Mouse (Mus musculus): ENCODE results near the gene Otud4. TPM values are rescaled to one million over a fixed set of nuclear protein-coding genes. Genes with fewer than 3 reads are reported as not detected.

The Otud4 gene
- polyA plus RNA-seq, 1 experiment: 27.5 TPM

- TF ChIP-seq POLR2A (IDR thresholded peaks at IDR 0.05; ENCODE audit: borderline replicate concordance, control insufficient read depth, low read depth, low read length) (no peak), CTCF (IDR thresholded peaks at IDR 0.05; ENCODE audit: control insufficient read depth, insufficient read depth, low read length) (0 out of 2 replicates have a peak, but pooled peaks have one; percentile 3)
- H3K27ac ChIP-seq (ENCODE audit: control insufficient read depth, insufficient read depth, low read depth, low read length, poor library complexity): no peak overlapping the region
- WGBS: 0% methylated on average over 5 of the region's 5 CpGs
- no peak overlapping the region for H3K4me3 ChIP-seq (replicated peaks; ENCODE audit: control insufficient read depth, low read depth, low read length)
- peaks cover 3% of the 10 kb centered on the region for H3K4me1 ChIP-seq (ENCODE audit: control insufficient read depth, insufficient read depth, low read length)
These were observed 26.5 kb upstream of the Otud4 start for GRCm38 (mm10) chr8:79612965-79613364.

DNA sequence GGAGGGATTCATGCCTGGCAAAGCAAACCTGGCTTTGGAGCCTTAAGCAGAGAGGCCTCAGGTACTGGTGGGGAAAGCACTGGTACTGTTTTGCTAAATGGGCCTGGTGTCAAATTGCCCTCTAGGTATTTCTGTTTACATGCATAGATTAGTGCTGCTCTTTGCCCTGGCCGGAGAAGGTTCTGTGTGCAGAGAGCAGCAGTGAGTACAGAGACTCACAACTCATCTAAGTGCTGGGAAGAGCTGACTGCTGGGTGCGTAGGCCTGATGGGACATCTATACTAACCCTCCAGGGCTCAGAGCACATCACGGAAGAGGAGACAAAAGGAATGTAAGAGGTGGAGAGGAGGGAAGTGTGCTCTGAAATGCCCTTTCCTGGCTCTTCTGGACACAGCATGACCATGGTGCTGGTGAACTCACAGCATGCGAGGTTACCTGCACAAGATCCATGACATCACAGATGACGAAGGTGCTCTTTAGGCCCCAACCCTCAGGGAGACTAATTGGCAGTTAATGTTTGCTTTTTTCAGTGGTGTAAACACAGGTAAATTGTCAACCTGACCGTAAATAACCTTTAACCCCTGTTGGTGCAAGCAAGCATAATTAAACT, 23.6 kb upstream of the Otud4 start:
- Histone ChIP-seq H3K27ac (ENCODE audit: control insufficient read depth, insufficient read depth, low read depth, low read length, poor library complexity) (no peak overlapping the region), H3K4me1 (ENCODE audit: control insufficient read depth, insufficient read depth, low read length) (peaks cover 3% of the 10 kb centered on the region), H3K4me3 (replicated peaks; ENCODE audit: control insufficient read depth, low read depth, low read length) (no peak overlapping the region)
- WGBS: 86% methylated on average over 6 of the region's 6 CpGs
- TF ChIP-seq POLR2A (IDR thresholded peaks at IDR 0.05; ENCODE audit: borderline replicate concordance, control insufficient read depth, low read depth, low read length): no peak
- TF ChIP-seq CTCF (IDR thresholded peaks at IDR 0.05; ENCODE audit: control insufficient read depth, insufficient read depth, low read length): no peak

- TF ChIP-seq CTCF (IDR thresholded peaks at IDR 0.05; ENCODE audit: control insufficient read depth, insufficient read depth, low read length): no peak
- TF ChIP-seq POLR2A (IDR thresholded peaks at IDR 0.05; ENCODE audit: borderline replicate concordance, control insufficient read depth, low read depth, low read length): no peak
- Histone ChIP-seq H3K27ac (ENCODE audit: control insufficient read depth, insufficient read depth, low read depth, low read length, poor library complexity) (no peak overlapping the region), H3K4me1 (ENCODE audit: control insufficient read depth, insufficient read depth, low read length) (no peaks in the 10 kb centered on the region; the same call in 1 of the 2 replicates), H3K4me3 (replicated peaks; ENCODE audit: control insufficient read depth, low read depth, low read length) (no peak overlapping the region)
- WGBS: 33% methylated on average over 5 of the region's 5 CpGs
These were observed 20.5 kb upstream of the Otud4 start for GRCm38 (mm10) chr8:79618906-79619305.

DNA sequence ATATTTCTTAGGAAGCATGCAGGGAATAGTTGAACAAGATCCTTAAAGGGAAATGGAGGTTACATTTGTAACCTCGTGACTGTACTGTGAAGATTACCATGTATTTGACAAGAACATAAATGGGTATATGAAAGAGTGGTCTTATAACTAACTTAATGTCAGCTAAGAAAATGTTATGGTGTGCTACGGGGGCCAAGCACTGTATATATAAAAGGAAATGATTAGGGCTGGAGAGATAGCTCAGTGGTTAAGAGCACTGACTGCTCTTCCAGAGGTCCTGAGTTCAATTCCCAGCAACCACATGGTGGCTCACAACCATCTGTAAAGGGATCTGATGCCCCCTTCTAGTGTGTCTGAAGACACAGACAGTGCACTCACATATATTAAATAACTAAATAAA, 20.1 kb upstream of the Otud4 start:
- H3K27ac ChIP-seq (ENCODE audit: control insufficient read depth, insufficient read depth, low read depth, low read length, poor library complexity): no peak overlapping the region
- TF ChIP-seq POLR2A (IDR thresholded peaks at IDR 0.05; ENCODE audit: borderline replicate concordance, control insufficient read depth, low read depth, low read length) (no peak), CTCF (IDR thresholded peaks at IDR 0.05; ENCODE audit: control insufficient read depth, insufficient read depth, low read length) (no peak)
- WGBS: 57% methylated on average over 2 of the region's 2 CpGs
- H3K4me1 ChIP-seq (ENCODE audit: control insufficient read depth, insufficient read depth, low read length): no peaks in the 10 kb centered on the region; the same call in 1 of the 2 replicates
- no peak overlapping the region for H3K4me3 ChIP-seq (replicated peaks; ENCODE audit: control insufficient read depth, low read depth, low read length)

DNA sequence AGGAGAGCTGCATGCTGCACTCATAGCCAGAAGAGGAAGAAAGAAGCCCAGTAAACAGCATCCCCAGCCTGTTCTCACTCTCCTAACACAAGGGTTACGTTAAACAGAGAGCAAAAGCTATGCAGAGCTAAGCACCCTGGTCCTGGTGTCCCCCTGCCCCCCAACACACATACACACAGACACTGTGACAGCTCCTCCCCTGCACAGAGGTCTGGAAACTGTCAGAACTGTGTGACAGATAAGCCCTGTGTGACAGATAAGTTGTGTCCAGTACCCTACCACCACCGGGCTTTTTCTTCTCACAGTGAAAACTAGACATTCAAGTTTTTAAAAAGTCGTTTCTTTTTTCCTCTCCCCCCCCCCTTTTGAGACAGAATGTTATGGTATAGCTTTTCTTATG, 19.4 kb upstream of the Otud4 start:
- TF ChIP-seq CTCF (IDR thresholded peaks at IDR 0.05; ENCODE audit: control insufficient read depth, insufficient read depth, low read length) (no peak), POLR2A (IDR thresholded peaks at IDR 0.05; ENCODE audit: borderline replicate concordance, control insufficient read depth, low read depth, low read length) (no peak)
- 34% methylated on average over 3 of the region's 3 CpGs for WGBS
- Histone ChIP-seq H3K27ac (ENCODE audit: control insufficient read depth, insufficient read depth, low read depth, low read length, poor library complexity) (no peak overlapping the region), H3K4me3 (replicated peaks; ENCODE audit: control insufficient read depth, low read depth, low read length) (no peak overlapping the region), H3K4me1 (ENCODE audit: control insufficient read depth, insufficient read depth, low read length) (no peaks in the 10 kb centered on the region; the same call in 1 of the 2 replicates)

DNA sequence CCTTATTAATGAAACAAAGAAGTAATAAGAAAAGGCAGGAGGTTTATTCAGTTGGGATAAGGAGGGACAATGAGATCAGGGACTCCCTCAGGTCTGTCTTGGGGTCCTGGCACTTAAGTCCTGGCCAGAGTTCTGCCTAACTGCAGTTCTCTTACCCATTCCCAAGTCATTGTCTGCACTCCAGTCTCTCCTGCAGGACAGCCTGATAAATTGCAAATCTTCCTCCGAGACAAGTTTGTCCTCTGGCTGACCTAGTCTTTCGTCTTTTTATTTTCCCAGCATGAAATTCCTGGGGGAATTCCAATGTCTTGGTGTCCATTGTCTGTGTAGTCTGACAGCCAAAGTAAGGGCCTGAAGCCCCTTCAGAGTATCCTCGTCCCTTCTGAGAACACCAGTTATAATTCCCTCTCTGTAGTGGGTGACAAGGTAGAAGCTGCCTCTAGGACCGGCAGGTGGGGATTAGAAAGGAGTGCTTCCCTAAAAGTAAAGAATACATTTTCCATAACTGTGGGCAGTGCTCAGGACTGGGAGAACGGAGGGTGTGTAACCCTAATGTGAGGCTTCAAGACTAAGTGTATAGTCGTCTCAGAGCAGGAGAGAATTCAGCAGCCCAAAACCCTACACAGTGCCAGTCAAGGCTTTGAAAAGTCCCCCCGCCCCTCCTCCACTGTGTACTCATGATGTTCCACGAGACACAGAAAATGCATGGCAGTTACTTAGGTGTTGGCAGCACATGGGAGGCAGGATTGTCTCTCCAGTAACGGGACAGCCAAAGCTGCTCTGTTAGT, 18.7 kb upstream of the Otud4 start:
- Histone ChIP-seq H3K4me1 (ENCODE audit: control insufficient read depth, insufficient read depth, low read length) (no peaks in the 10 kb centered on the region; the same call in 1 of the 2 replicates), H3K4me3 (replicated peaks; ENCODE audit: control insufficient read depth, low read depth, low read length) (no peak overlapping the region), H3K27ac (ENCODE audit: control insufficient read depth, insufficient read depth, low read depth, low read length, poor library complexity) (no peak overlapping the region)
- TF ChIP-seq POLR2A (IDR thresholded peaks at IDR 0.05; ENCODE audit: borderline replicate concordance, control insufficient read depth, low read depth, low read length): no peak
- no peak for TF ChIP-seq CTCF (IDR thresholded peaks at IDR 0.05; ENCODE audit: control insufficient read depth, insufficient read depth, low read length)
- WGBS: 75% methylated on average over 9 of the region's 9 CpGs

- 81% methylated on average over 11 of the region's 11 CpGs for WGBS
- Histone ChIP-seq H3K4me1 (ENCODE audit: control insufficient read depth, insufficient read depth, low read length) (no peaks in the 10 kb centered on the region; the same call in 1 of the 2 replicates), H3K4me3 (replicated peaks; ENCODE audit: control insufficient read depth, low read depth, low read length) (no peak overlapping the region), H3K27ac (ENCODE audit: control insufficient read depth, insufficient read depth, low read depth, low read length, poor library complexity) (no peak overlapping the region)
- no peak for TF ChIP-seq POLR2A (IDR thresholded peaks at IDR 0.05; ENCODE audit: borderline replicate concordance, control insufficient read depth, low read depth, low read length)
- no peak for TF ChIP-seq CTCF (IDR thresholded peaks at IDR 0.05; ENCODE audit: control insufficient read depth, insufficient read depth, low read length)
These were observed 17.1 kb upstream of the Otud4 start for GRCm38 (mm10) chr8:79622346-79622745.

DNA sequence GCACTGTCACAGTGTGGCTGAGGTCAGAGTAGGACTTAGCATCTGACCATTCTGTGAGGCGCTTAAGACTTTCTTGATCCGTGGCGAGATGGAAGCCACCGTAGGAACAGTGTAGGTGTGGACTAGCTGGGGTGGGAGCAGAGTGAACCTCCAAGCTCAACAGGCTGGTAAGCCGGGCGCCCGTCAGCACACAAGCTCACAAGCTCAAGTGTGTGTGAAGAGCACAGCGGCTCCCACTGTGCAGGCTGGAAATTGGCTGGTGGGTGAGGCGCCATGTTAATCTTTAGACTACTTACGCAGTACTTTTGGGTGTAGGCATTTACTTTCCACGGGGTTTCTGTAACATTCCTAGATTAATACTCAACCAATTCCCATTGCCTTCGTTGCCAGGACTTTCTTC, 16.1 kb upstream of the Otud4 start:
- Histone ChIP-seq H3K27ac (ENCODE audit: control insufficient read depth, insufficient read depth, low read depth, low read length, poor library complexity) (no peak overlapping the region), H3K4me3 (replicated peaks; ENCODE audit: control insufficient read depth, low read depth, low read length) (no peak overlapping the region)
- WGBS: 96% methylated on average over 12 of the region's 12 CpGs

More for the DNA sequence above, 16.1 kb upstream of the Otud4 start:
- no peak for TF ChIP-seq POLR2A (IDR thresholded peaks at IDR 0.05; ENCODE audit: borderline replicate concordance, control insufficient read depth, low read depth, low read length)
- no peaks in the 10 kb centered on the region; the same call in 1 of the 2 replicates for H3K4me1 ChIP-seq (ENCODE audit: control insufficient read depth, insufficient read depth, low read length)

Measured in bone marrow, adult 2 months (tissue).